Mouse (Mus musculus): ENCODE results near the gene Gm17455. TPM values are rescaled to one million over a fixed set of nuclear protein-coding genes. Genes with fewer than 3 reads are reported as not detected.
A peak's percentile ranks its signal among the peaks of the same experiment; 100 is the strongest.

Gm17455 gene
- polyA plus RNA-seq, 1 experiment from 2014 or later = 13.9 TPM

- no peak for ATAC-seq
- H3K36me3 ChIP-seq (ENCODE audit: control insufficient read depth, insufficient read depth, low read length) = no peaks in the 10 kb centered on the region
- no peak overlapping the region for H3K4me3 ChIP-seq (ENCODE audit: low read depth, low read length)
- no peaks in the 10 kb centered on the region for H3K9me3 ChIP-seq (replicated peaks; ENCODE audit: control insufficient read depth, low read length, poor library complexity, severe bottlenecking)
- no peak overlapping the region for H3K27ac ChIP-seq (ENCODE audit: low read length)
- 89% methylated on average over 4 of the region's 4 CpGs for WGBS
- H3K4me2 ChIP-seq (ENCODE audit: low read length) = no peak overlapping the region
- no peaks in the 10 kb centered on the region for H3K27me3 ChIP-seq (ENCODE audit: control insufficient read depth, insufficient read depth, low read depth, low read length)
- peaks cover 4% of the 10 kb centered on the region; the same call in 1 of the 2 replicates for H3K4me1 ChIP-seq (ENCODE audit: control insufficient read depth, insufficient read depth, low read length)
- H3K9ac ChIP-seq (ENCODE audit: low read depth, low read length) = no peak overlapping the region
Measured at GRCm38 (mm10) chr10:60357441-60357840, 42.1 kb upstream of the Gm17455 start.

GRCm38 (mm10) chr10:60357901-60358300 lies 41.6 kb upstream of the Gm17455 start:
- WGBS = 97% methylated on average over 14 of the region's 14 CpGs

GRCm38 (mm10) chr10:60358776-60359175 lies 40.8 kb upstream of the Gm17455 start:
- peaks cover 4% of the 10 kb centered on the region; the same call in 1 of the 2 replicates for H3K4me1 ChIP-seq (ENCODE audit: control insufficient read depth, insufficient read depth, low read length)
- no peak overlapping the region for H3K27ac ChIP-seq (ENCODE audit: low read length)
- no peaks in the 10 kb centered on the region for H3K27me3 ChIP-seq (ENCODE audit: control insufficient read depth, insufficient read depth, low read depth, low read length)
- WGBS = 34% methylated on average over 4 of the region's 4 CpGs
- no peak for ATAC-seq
- H3K9me3 ChIP-seq (replicated peaks; ENCODE audit: control insufficient read depth, low read length, poor library complexity, severe bottlenecking) = no peaks in the 10 kb centered on the region
- no peak overlapping the region for H3K4me2 ChIP-seq (ENCODE audit: low read length)
- no peak overlapping the region for H3K4me3 ChIP-seq (ENCODE audit: low read depth, low read length)
- H3K36me3 ChIP-seq (ENCODE audit: control insufficient read depth, insufficient read depth, low read length) = no peaks in the 10 kb centered on the region
- no peak overlapping the region for H3K9ac ChIP-seq (ENCODE audit: low read depth, low read length)

More at GRCm38 (mm10) chr10:60357901-60358300, 41.6 kb upstream of the Gm17455 start:
- Histone ChIP-seq H3K9ac (ENCODE audit: low read depth, low read length) (no peak overlapping the region), H3K4me2 (ENCODE audit: low read length) (no peak overlapping the region), H3K27ac (ENCODE audit: low read length) (no peak overlapping the region), H3K9me3 (replicated peaks; ENCODE audit: control insufficient read depth, low read length, poor library complexity, severe bottlenecking) (no peaks in the 10 kb centered on the region), H3K4me3 (ENCODE audit: low read depth, low read length) (no peak overlapping the region), H3K4me1 (ENCODE audit: control insufficient read depth, insufficient read depth, low read length) (peaks cover 4% of the 10 kb centered on the region; the same call in 1 of the 2 replicates), H3K36me3 (ENCODE audit: control insufficient read depth, insufficient read depth, low read length) (no peaks in the 10 kb centered on the region), H3K27me3 (ENCODE audit: control insufficient read depth, insufficient read depth, low read depth, low read length) (no peaks in the 10 kb centered on the region)
- no peak for ATAC-seq

- Histone ChIP-seq H3K9me3 (replicated peaks; ENCODE audit: control insufficient read depth, low read length, poor library complexity, severe bottlenecking) (no peaks in the 10 kb centered on the region), H3K27ac (ENCODE audit: low read length) (0 out of 2 replicates have a peak overlapping the region, but pooled peaks have one; percentile 18), H3K9ac (ENCODE audit: low read depth, low read length) (no peak overlapping the region), H3K4me1 (ENCODE audit: control insufficient read depth, insufficient read depth, low read length) (peaks cover 4% of the 10 kb centered on the region; the same call in 1 of the 2 replicates), H3K4me3 (ENCODE audit: low read depth, low read length) (no peak overlapping the region), H3K4me2 (ENCODE audit: low read length) (no peak overlapping the region), H3K36me3 (ENCODE audit: control insufficient read depth, insufficient read depth, low read length) (no peaks in the 10 kb centered on the region), H3K27me3 (ENCODE audit: control insufficient read depth, insufficient read depth, low read depth, low read length) (no peaks in the 10 kb centered on the region)
- 56% methylated on average over 12 of the region's 12 CpGs for WGBS
- ATAC-seq = no peak; the same call in 1 of the 2 replicates
Measured at GRCm38 (mm10) chr10:60361615-60362309, 37.8 kb upstream of the Gm17455 start.

GRCm38 (mm10) chr10:60362310-60362628 lies 37.3 kb upstream of the Gm17455 start:
- Histone ChIP-seq H3K27ac (ENCODE audit: low read length) (no peak overlapping the region), H3K27me3 (ENCODE audit: control insufficient read depth, insufficient read depth, low read depth, low read length) (no peaks in the 10 kb centered on the region), H3K4me1 (ENCODE audit: control insufficient read depth, insufficient read depth, low read length) (peaks cover 4% of the 10 kb centered on the region; the same call in 1 of the 2 replicates), H3K36me3 (ENCODE audit: control insufficient read depth, insufficient read depth, low read length) (no peaks in the 10 kb centered on the region), H3K9ac (ENCODE audit: low read depth, low read length) (no peak overlapping the region), H3K4me3 (ENCODE audit: low read depth, low read length) (no peak overlapping the region), H3K4me2 (ENCODE audit: low read length) (no peak overlapping the region), H3K9me3 (replicated peaks; ENCODE audit: control insufficient read depth, low read length, poor library complexity, severe bottlenecking) (no peaks in the 10 kb centered on the region)
- 63% methylated on average over 2 of the region's 2 CpGs for WGBS
- no peak for ATAC-seq

GRCm38 (mm10) chr10:60363426-60363825 lies 36.1 kb upstream of the Gm17455 start:
- H3K27me3 ChIP-seq (ENCODE audit: control insufficient read depth, insufficient read depth, low read depth, low read length) = no peaks in the 10 kb centered on the region
- no peaks in the 10 kb centered on the region for H3K9me3 ChIP-seq (replicated peaks; ENCODE audit: control insufficient read depth, low read length, poor library complexity, severe bottlenecking)
- no peak overlapping the region for H3K4me2 ChIP-seq (ENCODE audit: low read length)
- no peaks in the 10 kb centered on the region for H3K36me3 ChIP-seq (ENCODE audit: control insufficient read depth, insufficient read depth, low read length)
- ATAC-seq = no peak
- H3K27ac ChIP-seq (ENCODE audit: low read length) = no peak overlapping the region
- 57% methylated on average over 6 of the region's 6 CpGs for WGBS
- H3K9ac ChIP-seq (ENCODE audit: low read depth, low read length) = no peak overlapping the region
- H3K4me1 ChIP-seq (ENCODE audit: control insufficient read depth, insufficient read depth, low read length) = peaks cover 4% of the 10 kb centered on the region; the same call in 1 of the 2 replicates
- H3K4me3 ChIP-seq (ENCODE audit: low read depth, low read length) = no peak overlapping the region

- WGBS = 83% methylated on average over 2 of the region's 2 CpGs
- H3K27ac ChIP-seq (ENCODE audit: low read length) = no peak overlapping the region
- H3K36me3 ChIP-seq (ENCODE audit: control insufficient read depth, insufficient read depth, low read length) = no peaks in the 10 kb centered on the region
- no peak overlapping the region for H3K4me2 ChIP-seq (ENCODE audit: low read length)
- H3K9ac ChIP-seq (ENCODE audit: low read depth, low read length) = no peak overlapping the region
- no peak for ATAC-seq
- H3K4me3 ChIP-seq (ENCODE audit: low read depth, low read length) = no peak overlapping the region
- no peaks in the 10 kb centered on the region for H3K9me3 ChIP-seq (replicated peaks; ENCODE audit: control insufficient read depth, low read length, poor library complexity, severe bottlenecking)
- no peaks in the 10 kb centered on the region for H3K27me3 ChIP-seq (ENCODE audit: control insufficient read depth, insufficient read depth, low read depth, low read length)
- no peaks in the 10 kb centered on the region for H3K4me1 ChIP-seq (ENCODE audit: control insufficient read depth, insufficient read depth, low read length)
Measured at GRCm38 (mm10) chr10:60367145-60367544, 32.4 kb upstream of the Gm17455 start.

GRCm38 (mm10) chr10:60367904-60368303 lies 31.6 kb upstream of the Gm17455 start:
- H3K27me3 ChIP-seq (ENCODE audit: control insufficient read depth, insufficient read depth, low read depth, low read length) = no peaks in the 10 kb centered on the region
- 79% methylated on average over 4 of the region's 4 CpGs for WGBS

GRCm38 (mm10) chr10:60369405-60369804 lies 30.1 kb upstream of the Gm17455 start:
- H3K36me3 ChIP-seq (ENCODE audit: control insufficient read depth, insufficient read depth, low read length) = no peaks in the 10 kb centered on the region
- no peaks in the 10 kb centered on the region for H3K9me3 ChIP-seq (replicated peaks; ENCODE audit: control insufficient read depth, low read length, poor library complexity, severe bottlenecking)
- H3K4me1 ChIP-seq (ENCODE audit: control insufficient read depth, insufficient read depth, low read length) = no peaks in the 10 kb centered on the region
- H3K4me2 ChIP-seq (ENCODE audit: low read length) = no peak overlapping the region
- no peak overlapping the region for H3K27ac ChIP-seq (ENCODE audit: low read length)
- no peaks in the 10 kb centered on the region for H3K27me3 ChIP-seq (ENCODE audit: control insufficient read depth, insufficient read depth, low read depth, low read length)
- ATAC-seq = no peak
- 91% methylated on average over 6 of the region's 6 CpGs for WGBS
- no peak overlapping the region for H3K4me3 ChIP-seq (ENCODE audit: low read depth, low read length)
- no peak overlapping the region for H3K9ac ChIP-seq (ENCODE audit: low read depth, low read length)

More at GRCm38 (mm10) chr10:60367904-60368303, 31.6 kb upstream of the Gm17455 start:
- Histone ChIP-seq H3K27ac (ENCODE audit: low read length) (no peak overlapping the region), H3K36me3 (ENCODE audit: control insufficient read depth, insufficient read depth, low read length) (no peaks in the 10 kb centered on the region), H3K4me1 (ENCODE audit: control insufficient read depth, insufficient read depth, low read length) (no peaks in the 10 kb centered on the region), H3K4me2 (ENCODE audit: low read length) (no peak overlapping the region), H3K4me3 (ENCODE audit: low read depth, low read length) (no peak overlapping the region), H3K9ac (ENCODE audit: low read depth, low read length) (no peak overlapping the region), H3K9me3 (replicated peaks; ENCODE audit: control insufficient read depth, low read length, poor library complexity, severe bottlenecking) (no peaks in the 10 kb centered on the region)
- ATAC-seq = no peak

All from midbrain, embryonic 16.5 days (tissue).